Mouse (Mus musculus): ENCODE data around the gene Syt13.

DNA sequence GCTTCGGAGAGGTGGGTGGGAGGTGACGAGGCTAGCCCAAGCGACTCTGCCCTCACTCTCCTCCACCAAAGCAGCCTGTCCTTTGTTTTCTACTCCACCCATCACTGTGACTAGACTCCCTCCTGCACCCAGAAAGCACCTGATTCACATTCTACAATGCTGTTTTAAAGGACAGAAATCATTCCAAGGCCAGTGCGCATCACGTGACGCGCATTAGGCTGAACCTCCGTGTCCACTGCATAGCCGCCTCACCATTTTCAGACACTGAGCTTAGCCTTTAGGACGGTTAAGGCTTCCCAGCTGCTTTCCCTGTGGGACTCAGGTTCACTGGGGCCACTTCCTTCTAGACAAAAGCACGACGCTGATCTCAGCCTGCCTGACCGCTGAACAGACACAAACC is 11.2 kb upstream of the Syt13 start:
- TF ChIP-seq CTCF (IDR thresholded peaks at IDR 0.05), result no peak
- no peak for TF ChIP-seq POLR2A (IDR thresholded peaks at IDR 0.05; ENCODE audit: insufficient read depth, low read depth, low read length)
- TF ChIP-seq EP300 (IDR thresholded peaks at IDR 0.05; ENCODE audit: insufficient read depth, low read depth, low read length), result no peak

Measured in heart, adult 2 months (tissue).